23 mouse cellular contexts compared by ENCODE assay signal in genomic region chr5:13987123-13987522, GRCm38 (mm10). TPM values are rescaled to one million over a fixed set of nuclear protein-coding genes. Genes with fewer than 3 reads are reported as not detected.
"Had no signal": no experiment of that assay in that cellular context is flagged by ENCODE, and none has a peak within 500 bp of the region (broad histone marks: within the 10 kb centered on the region; RNA-seq: fewer than 3 reads in every experiment).

No protein-coding gene starts in this region.

- H3K4me3 ChIP-seq: limb, embryonic 10.5 days; limb, embryonic 13.5 days; liver, embryonic 12.5 days; liver, embryonic 15.5 days; megakaryocyte, embryonic 14.5 days; midbrain, embryonic 10.5 days; midbrain, embryonic 13.5 days; myocyte; neural tube, embryonic 13.5 days had no signal

- H3K36me3 ChIP-seq: limb, embryonic 10.5 days; limb, embryonic 13.5 days; liver, embryonic 12.5 days; liver, embryonic 15.5 days; midbrain, embryonic 10.5 days; midbrain, embryonic 13.5 days; neural tube, embryonic 13.5 days had no signal

- H3K4me2 ChIP-seq: limb, embryonic 13.5 days; liver, embryonic 12.5 days; liver, embryonic 15.5 days; midbrain, embryonic 13.5 days; neural tube, embryonic 13.5 days had no signal

- H3K27ac ChIP-seq: limb, embryonic 10.5 days; limb, embryonic 13.5 days; liver, embryonic 12.5 days; liver, embryonic 15.5 days; midbrain, embryonic 10.5 days; midbrain, embryonic 13.5 days; neural tube, embryonic 13.5 days had no signal

- H3K27me3 ChIP-seq: liver, embryonic 12.5 days; liver, embryonic 15.5 days; megakaryocyte, embryonic 14.5 days; midbrain, embryonic 13.5 days; neural tube, embryonic 13.5 days had no signal

- H3K9ac ChIP-seq: limb, embryonic 13.5 days; liver, embryonic 12.5 days; liver, embryonic 15.5 days; midbrain, embryonic 13.5 days; neural tube, embryonic 13.5 days had no signal

- H3K4me1 ChIP-seq: liver, embryonic 12.5 days; liver, embryonic 15.5 days; megakaryocyte, embryonic 14.5 days had no signal

- DNase-seq: kidney, adult 18-20 months; kidney, adult 9 months; kidney, postnatal 14 days; kidney, postnatal 4 days; liver; lung, adult 2 months; lung, postnatal 36 days; retina, postnatal 1 day; right cerebral cortex, postnatal 25 days; spleen, adult 18-20 months; thymus, adult 18-20 months; thymus, postnatal 4 days had no signal

- ATAC-seq: liver, embryonic 12.5 days; midbrain, embryonic 13.5 days; midbrain, embryonic 16.5 days had no signal

- H3K9me3 ChIP-seq: limb, embryonic 10.5 days; limb, embryonic 13.5 days; liver, embryonic 12.5 days; liver, embryonic 15.5 days; midbrain, embryonic 10.5 days; midbrain, embryonic 13.5 days; neural tube, embryonic 13.5 days had no signal

RNA-seq across cellular contexts. Expression of gene Sema3e, which starts 38.0 kb away (rescaled TPM):
- total RNA-seq: neutrophil, adult 5-6 weeks had no signal
